Mouse (Mus musculus) embryonic facial prominence, embryonic 13.5 days (tissue): ENCODE data around the gene D430041D05Rik. TPM values are rescaled to one million over a fixed set of nuclear protein-coding genes. Genes with fewer than 3 reads are reported as not detected.

Source experiments
- ATAC-seq: fragments of 200-750 bp; cut with Nextera tagmentation; 2 replicates; pipeline ENCODE4 v1.8.0; 2017; ENCODE audit warnings: low read depth; ENCODE audit not compliant: insufficient number of reproducible peaks, insufficient read depth, low FRiP score, low TSS enrichment
- H3K27ac ChIP-seq: fragments of 300-500 bp; sonication (generic); 2 replicates; pipeline ENCODE4 v1.5.1; 2015; ENCODE audit warnings: moderate library complexity, mild to moderate bottlenecking, inconsistent platforms
- H3K27me3 ChIP-seq: fragments of 300-500 bp; sonication (generic); 2 replicates; pipeline ENCODE4 v1.6.1; 2015; ENCODE audit warnings: mild to moderate bottlenecking, inconsistent platforms
- H3K36me3 ChIP-seq: fragments of 300-500 bp; sonication (generic); 2 replicates; pipeline ENCODE4 v1.6.1; 2015; ENCODE audit warnings: mild to moderate bottlenecking, inconsistent platforms
- H3K4me1 ChIP-seq: fragments of 300-500 bp; sonication (generic); 2 replicates; pipeline ENCODE4 v1.6.1; 2015; ENCODE audit warnings: inconsistent platforms
- H3K4me2 ChIP-seq: fragments of 300-500 bp; sonication (generic); 2 replicates; pipeline ENCODE4 v1.6.1; 2015; ENCODE audit warnings: moderate library complexity, mild to moderate bottlenecking, inconsistent platforms
- H3K4me3 ChIP-seq: fragments of 300-500 bp; sonication (generic); 2 replicates; pipeline ENCODE4 v1.5.1; 2015; ENCODE audit warnings: mild to moderate bottlenecking, inconsistent platforms
- H3K9ac ChIP-seq: fragments of 300-500 bp; sonication (generic); 2 replicates; pipeline ENCODE4 v1.6.1; 2015; ENCODE audit warnings: mild to moderate bottlenecking, inconsistent platforms
- H3K9me3 ChIP-seq: fragments of 300-500 bp; sonication (generic); 2 replicates; pipeline ENCODE4 v1.6.1; 2016; ENCODE audit warnings: inconsistent platforms
- WGBS: fragments of 180-500 bp; shearing (Covaris S2); methylation state at CpG from one replicate; pipeline ENCODE4 v1.1.7; 2015; ENCODE audit warnings: mixed read lengths; 5-methylcytosine and 5-hydroxymethylcytosine counted together
- polyA plus RNA-seq: library from polyadenylated mRNA; unstranded; fragments of >200 nt; fragmentation: Nextera tagmentation; extraction: Ambion mirVana; gene quantifications from 2 replicates; pipeline ENCODE4 v1.2.1, GENCODE M21; 2015

D430041D05Rik gene
- polyA plus RNA-seq, 1 experiment from 2014 or later: 0.80 TPM

DNA sequence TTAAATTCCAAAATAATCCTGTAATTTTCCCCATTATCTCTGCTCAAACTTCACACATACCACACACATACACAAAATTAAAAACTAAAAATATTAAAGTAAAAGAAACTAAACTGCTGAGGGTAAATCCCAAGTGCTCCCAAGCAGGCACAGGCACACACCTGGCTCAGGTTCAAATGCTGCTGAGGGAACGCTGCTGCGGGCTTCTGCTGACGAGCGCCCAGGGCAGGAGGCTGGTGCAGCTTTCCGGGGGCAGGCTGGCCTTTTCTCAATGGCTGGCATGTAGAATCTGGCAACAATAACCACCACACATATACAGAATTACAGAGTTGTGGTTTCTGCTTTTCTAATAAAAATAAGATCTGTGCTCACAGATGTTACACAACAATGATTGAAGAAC is 19.8 kb upstream of the D430041D05Rik start:
- no peak overlapping the region for H3K4me2 ChIP-seq
- no peaks in the 10 kb centered on the region for H3K9me3 ChIP-seq
- no peaks in the 10 kb centered on the region for H3K27me3 ChIP-seq
- ATAC-seq: no peak
- no peak overlapping the region for H3K4me3 ChIP-seq
- H3K27ac ChIP-seq: no peak overlapping the region
- H3K9ac ChIP-seq: no peak overlapping the region
- H3K36me3 ChIP-seq: peaks cover 53% of the 10 kb centered on the region
- no peaks in the 10 kb centered on the region for H3K4me1 ChIP-seq
- WGBS: 68% methylated on average over 5 of the region's 5 CpGs

DNA sequence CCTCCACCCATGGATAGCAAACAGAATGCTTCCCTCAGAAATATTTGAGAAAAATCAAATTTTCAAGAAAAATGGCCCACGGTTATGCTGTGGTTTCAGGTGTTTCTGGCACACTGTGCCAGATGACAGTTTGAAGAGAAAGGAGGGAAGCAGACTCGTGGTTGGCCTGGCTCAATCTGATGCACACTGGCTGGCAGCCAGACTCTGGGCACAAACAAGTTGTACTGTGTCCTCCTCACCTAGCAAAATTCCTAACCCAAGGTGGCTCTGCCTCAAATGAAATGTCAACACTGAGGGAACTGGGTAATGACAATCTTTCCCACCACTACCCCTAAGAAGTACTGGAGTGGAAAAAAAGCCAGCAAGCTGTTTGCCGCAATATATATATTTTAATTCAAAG is 15.3 kb upstream of the D430041D05Rik start:
- no peak overlapping the region for H3K4me2 ChIP-seq
- H3K4me3 ChIP-seq: no peak overlapping the region
- no peaks in the 10 kb centered on the region for H3K9me3 ChIP-seq
- WGBS: 66% methylated on average over 3 of the region's 3 CpGs
- H3K27me3 ChIP-seq: no peaks in the 10 kb centered on the region
- no peak overlapping the region for H3K27ac ChIP-seq
- peaks cover 26% of the 10 kb centered on the region for H3K36me3 ChIP-seq
- H3K4me1 ChIP-seq: no peaks in the 10 kb centered on the region
- no peak for ATAC-seq
- H3K9ac ChIP-seq: no peak overlapping the region

DNA sequence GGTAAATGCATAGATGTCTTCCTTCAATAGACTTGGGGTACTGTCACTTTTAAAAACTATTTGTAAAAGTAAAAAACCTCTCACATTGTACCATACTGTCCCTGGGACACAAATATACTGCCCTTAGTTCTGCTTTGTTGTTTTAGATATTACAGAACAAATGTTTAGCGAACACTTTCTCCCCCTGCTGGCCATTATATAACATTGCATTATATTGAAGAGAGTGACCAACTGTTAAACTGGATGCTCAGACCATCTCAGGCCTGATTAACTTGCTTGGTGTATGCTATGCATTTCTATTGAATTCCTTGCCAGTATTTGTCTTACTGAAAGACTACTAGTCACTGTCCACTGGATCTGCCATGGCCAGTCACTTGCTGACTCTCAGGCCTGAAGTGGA is 11.4 kb upstream of the D430041D05Rik start:
- H3K27me3 ChIP-seq: no peaks in the 10 kb centered on the region
- WGBS: 9% methylated on average over 1 of the region's 1 CpGs
- ATAC-seq: no peak
- no peak overlapping the region for H3K4me3 ChIP-seq
- no peak overlapping the region for H3K4me2 ChIP-seq
- no peak overlapping the region for H3K9ac ChIP-seq
- H3K27ac ChIP-seq: no peak overlapping the region
- peaks cover 6% of the 10 kb centered on the region; the same call in 1 of the 2 replicates for H3K36me3 ChIP-seq
- no peaks in the 10 kb centered on the region for H3K9me3 ChIP-seq
- H3K4me1 ChIP-seq: no peaks in the 10 kb centered on the region

DNA sequence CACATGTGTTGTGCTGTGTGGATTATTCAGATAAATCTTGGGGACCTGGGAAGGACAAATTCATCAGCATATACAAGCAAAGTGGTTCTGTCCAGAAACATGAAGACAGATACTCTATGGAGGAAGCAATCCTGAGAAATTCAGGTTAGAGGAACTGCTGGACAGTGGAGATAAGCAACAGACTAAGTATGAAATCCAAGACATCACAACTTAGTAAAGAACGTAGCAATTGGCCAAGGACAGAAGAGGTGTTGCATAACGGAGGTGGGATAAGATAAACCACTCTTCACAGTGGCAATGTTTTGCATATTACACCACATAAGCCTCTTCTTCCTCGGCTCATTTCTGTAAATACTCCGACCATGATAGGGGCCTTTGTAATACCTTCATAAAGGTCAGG is 10.0 kb upstream of the D430041D05Rik start:
- no peak for ATAC-seq

DNA sequence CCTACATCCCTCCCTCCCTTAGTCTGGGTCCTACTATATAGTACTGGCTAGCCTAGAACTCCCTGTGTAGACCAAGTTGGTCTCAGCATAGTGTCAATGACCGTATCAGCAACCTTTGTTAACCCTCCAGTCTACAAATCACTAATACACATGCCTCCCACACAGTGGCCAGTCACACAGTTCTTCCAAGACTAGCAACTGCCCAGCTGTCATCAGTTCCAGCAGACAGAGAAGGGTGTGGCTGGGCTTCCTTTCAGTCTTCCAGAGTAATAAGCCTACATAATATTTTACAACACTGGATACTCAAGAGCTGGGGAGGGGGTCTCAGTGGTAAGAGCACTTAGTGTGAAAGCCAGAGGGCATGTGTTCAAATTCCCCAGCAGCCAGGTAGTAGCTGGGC is 9.2 kb upstream of the D430041D05Rik start:
- whole genome bisulfite sequencing: 95% methylated on average over 1 of the region's 1 CpGs
- no peaks in the 10 kb centered on the region for H3K4me1 ChIP-seq
- H3K27me3 ChIP-seq: 0 out of 2 replicates have a peak, but pooled peaks cover 5% of the 10 kb centered on the region

More for the DNA sequence above, 10.0 kb upstream of the D430041D05Rik start:
- Histone ChIP-seq H3K9ac (no peak overlapping the region), H3K4me1 (no peaks in the 10 kb centered on the region), H3K27ac (no peak overlapping the region), H3K9me3 (no peaks in the 10 kb centered on the region), H3K27me3 (0 out of 2 replicates have a peak, but pooled peaks cover under 1% of the 10 kb centered on the region), H3K4me3 (no peak overlapping the region), H3K36me3 (peaks cover 4% of the 10 kb centered on the region; the same call in 1 of the 2 replicates), H3K4me2 (no peak overlapping the region)
- 88% methylated on average over 4 of the region's 4 CpGs for WGBS

DNA sequence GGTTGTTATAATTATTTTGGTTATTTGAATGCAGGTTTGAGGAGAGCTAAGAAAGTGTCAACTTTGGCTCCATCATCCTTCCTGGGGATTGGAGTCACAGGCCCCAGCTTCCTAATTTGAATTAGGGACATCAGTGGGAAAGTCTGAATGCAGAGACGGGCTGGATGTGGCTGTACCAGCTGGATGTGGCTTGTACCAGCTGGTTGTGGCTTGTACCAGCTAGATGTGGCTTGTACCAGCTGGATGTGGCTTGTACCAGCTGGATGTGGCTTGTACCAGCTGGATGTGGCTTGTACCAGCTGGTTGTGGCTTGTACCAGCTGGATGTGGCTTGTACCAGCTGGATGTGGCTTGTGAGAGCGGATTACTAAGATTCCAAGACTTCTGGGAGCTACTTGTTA is 8.6 kb upstream of the D430041D05Rik start:
- Histone ChIP-seq H3K9me3 (no peaks in the 10 kb centered on the region), H3K36me3 (no peaks in the 10 kb centered on the region), H3K4me2 (no peak overlapping the region), H3K27ac (no peak overlapping the region), H3K4me3 (no peak overlapping the region), H3K27me3 (0 out of 2 replicates have a peak, but pooled peaks cover 5% of the 10 kb centered on the region), H3K4me1 (no peaks in the 10 kb centered on the region), H3K9ac (no peak overlapping the region)
- no peak for ATAC-seq
- 69% methylated on average over 2 of the region's 2 CpGs for WGBS

More for the DNA sequence above, 9.2 kb upstream of the D430041D05Rik start:
- no peaks in the 10 kb centered on the region for H3K9me3 ChIP-seq
- peaks cover 2% of the 10 kb centered on the region; the same call in 1 of the 2 replicates for H3K36me3 ChIP-seq
- H3K27ac ChIP-seq: no peak overlapping the region
- no peak overlapping the region for H3K9ac ChIP-seq
- no peak for ATAC-seq
- no peak overlapping the region for H3K4me3 ChIP-seq
- H3K4me2 ChIP-seq: no peak overlapping the region

DNA sequence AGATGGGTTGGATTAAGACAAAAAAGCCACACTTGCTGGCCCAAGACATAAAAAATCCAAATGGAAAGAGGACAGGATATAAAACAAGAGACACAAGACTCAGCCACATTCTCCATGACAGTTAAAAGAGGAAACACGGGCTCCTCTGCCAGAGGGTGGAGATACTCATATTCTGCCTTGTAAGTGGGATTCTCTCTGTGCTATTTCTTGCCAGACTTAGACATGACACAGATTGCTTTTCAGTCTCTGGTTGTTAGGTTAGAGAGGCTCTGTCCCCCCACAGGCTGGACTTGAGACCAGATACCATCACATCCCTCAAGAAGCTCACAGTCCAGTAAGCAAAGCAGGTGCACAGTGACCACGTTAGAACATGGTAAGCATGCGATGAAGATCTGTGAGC is 2.2 kb upstream of the D430041D05Rik start:
- H3K27ac ChIP-seq: no peak overlapping the region
- no peak for ATAC-seq
- 75% methylated on average over 3 of the region's 3 CpGs for WGBS
- peaks cover 64% of the 10 kb centered on the region for H3K27me3 ChIP-seq
- H3K36me3 ChIP-seq: no peaks in the 10 kb centered on the region
- no peaks in the 10 kb centered on the region for H3K9me3 ChIP-seq
- no peak overlapping the region for H3K4me3 ChIP-seq
- H3K4me2 ChIP-seq: no peak overlapping the region
- H3K4me1 ChIP-seq: peaks cover 18% of the 10 kb centered on the region
- H3K9ac ChIP-seq: no peak overlapping the region

DNA sequence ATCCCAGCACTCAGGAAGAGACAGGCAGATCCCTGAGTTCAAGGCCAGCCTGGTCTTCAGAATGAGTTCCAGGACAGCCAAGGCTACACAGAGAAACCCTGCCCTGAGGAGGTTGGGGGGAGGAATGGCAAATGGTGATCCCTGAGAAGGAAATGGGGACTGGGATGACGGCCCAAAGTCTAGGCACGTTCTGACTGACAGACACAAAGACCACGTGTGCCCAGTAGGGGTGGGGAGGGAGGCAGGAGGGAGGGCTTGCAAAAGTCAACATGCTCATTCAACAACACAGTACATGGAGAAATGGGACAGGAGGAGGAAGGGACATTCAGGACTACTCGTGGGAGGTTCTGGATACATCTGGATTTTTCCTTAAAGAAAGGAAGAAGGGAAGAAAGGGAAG is 1.7 kb upstream of the D430041D05Rik start:
- Histone ChIP-seq H3K4me1 (peaks cover 18% of the 10 kb centered on the region), H3K27ac (no peak overlapping the region), H3K4me3 (no peak overlapping the region), H3K4me2 (no peak overlapping the region), H3K27me3 (peaks cover 69% of the 10 kb centered on the region), H3K36me3 (no peaks in the 10 kb centered on the region), H3K9ac (no peak overlapping the region), H3K9me3 (no peaks in the 10 kb centered on the region)
- 41% methylated on average over 4 of the region's 4 CpGs for WGBS
- ATAC-seq: no peak

DNA sequence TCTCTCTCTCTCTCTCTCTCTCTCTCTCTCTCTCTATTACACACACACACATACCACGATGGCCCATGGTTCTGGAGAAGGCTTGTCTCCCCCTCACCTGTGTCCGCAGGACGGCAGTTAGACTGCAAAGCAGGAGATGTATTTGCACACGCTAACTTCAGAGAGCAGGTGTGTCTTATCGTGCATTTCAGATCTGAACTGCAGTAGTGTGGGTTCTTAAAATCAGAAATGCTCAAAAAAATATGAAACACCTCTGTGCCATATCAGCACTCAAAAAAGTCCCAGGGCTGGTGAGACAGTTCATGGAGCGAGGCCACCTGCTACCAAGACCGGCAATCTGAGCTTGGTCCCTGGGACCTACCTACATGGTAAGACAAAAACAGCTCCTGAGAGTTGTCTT is 993 bp upstream of the D430041D05Rik start:
- WGBS: 87% methylated on average over 7 of the region's 7 CpGs
- no peak overlapping the region for H3K4me3 ChIP-seq
- peaks cover 76% of the 10 kb centered on the region for H3K27me3 ChIP-seq
- no peak for ATAC-seq
- no peaks in the 10 kb centered on the region for H3K9me3 ChIP-seq
- no peaks in the 10 kb centered on the region for H3K36me3 ChIP-seq
- H3K4me1 ChIP-seq: peaks cover 18% of the 10 kb centered on the region
- no peak overlapping the region for H3K27ac ChIP-seq
- H3K4me2 ChIP-seq: no peak overlapping the region
- H3K9ac ChIP-seq: no peak overlapping the region

DNA sequence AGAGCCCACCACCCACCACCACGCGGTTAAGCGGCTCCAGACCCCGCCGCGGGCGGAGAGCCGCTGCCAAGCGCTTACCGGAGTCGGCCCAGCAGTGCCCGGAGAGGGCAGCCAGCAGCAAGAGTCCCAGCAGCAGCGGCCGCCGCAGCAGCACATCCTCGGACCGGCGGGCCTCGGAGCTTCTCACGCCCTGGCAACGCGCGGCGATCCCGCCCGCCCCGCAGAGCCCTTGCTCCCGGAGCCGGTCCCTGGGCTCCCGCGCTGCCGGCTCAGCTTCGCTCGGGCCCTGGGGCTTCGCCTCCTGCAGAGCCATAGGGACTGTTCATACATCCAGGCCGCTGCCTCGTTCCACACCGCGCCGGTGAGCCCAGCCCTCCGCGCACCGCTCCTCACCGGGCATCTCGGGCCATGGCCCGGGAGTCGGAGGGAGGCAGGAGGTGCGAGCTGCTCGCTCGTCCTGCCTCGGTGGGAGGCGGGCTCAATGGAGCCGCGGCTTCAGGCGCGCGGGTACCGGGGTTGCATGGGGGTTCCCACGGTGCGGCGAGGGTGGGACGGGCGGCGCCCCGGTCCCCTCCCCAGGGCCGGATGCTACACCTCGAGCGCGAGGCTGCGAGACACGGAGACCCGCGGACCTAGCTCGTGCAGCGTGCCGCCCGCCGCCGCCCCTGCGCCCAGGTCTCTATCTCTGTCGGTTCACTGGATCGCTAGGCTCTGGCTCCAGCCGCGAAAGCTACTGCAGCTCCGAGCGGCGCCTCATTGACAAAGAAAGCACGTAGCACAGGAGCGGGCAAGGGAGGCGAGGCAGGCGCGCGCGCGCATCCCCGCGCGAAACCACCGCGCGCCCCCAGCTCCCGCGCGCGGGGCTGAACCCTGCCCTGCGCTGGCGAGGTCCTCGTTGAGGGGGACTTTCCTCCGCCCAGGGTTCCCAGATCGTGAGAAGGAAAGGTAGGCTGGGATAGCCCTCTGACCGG is 677 bp downstream of the D430041D05Rik start:
- Histone ChIP-seq H3K36me3 (no peaks in the 10 kb centered on the region), H3K4me3 (peak overlapping the region; percentile 67), H3K27me3 (peaks cover 77% of the 10 kb centered on the region), H3K4me2 (peak overlapping the region; percentile 100), H3K27ac (no peak overlapping the region), H3K9ac (peak overlapping the region; percentile 72), H3K9me3 (no peaks in the 10 kb centered on the region), H3K4me1 (peaks cover 18% of the 10 kb centered on the region)
- WGBS: under 1% methylated on average over 111 of the region's 111 CpGs
- ATAC-seq: peak; percentile 60

DNA sequence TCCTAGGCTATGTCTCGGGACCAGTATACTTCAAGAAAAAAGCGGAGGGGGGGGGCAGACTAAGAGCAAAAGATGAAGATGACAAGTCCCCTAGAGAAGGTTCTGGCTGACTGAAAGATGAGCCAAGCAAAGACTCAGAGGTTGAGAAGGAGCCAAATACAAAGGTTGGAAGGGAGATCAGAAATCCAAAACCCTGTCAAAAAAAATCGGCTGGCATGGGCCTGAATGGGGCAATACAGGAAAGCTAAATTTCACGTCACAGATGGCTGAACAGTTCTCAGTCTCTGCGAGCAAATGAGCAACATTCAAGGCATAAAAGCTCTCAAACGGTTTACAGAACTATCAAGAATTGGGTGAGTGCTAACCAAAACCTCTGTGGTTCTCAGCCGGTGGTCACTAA is 2.5 kb downstream of the D430041D05Rik start:
- Histone ChIP-seq H3K9ac (no peak overlapping the region), H3K36me3 (no peaks in the 10 kb centered on the region), H3K9me3 (no peaks in the 10 kb centered on the region), H3K4me2 (no peak overlapping the region), H3K4me1 (peaks cover 18% of the 10 kb centered on the region), H3K27ac (no peak overlapping the region), H3K27me3 (peaks cover 71% of the 10 kb centered on the region), H3K4me3 (no peak overlapping the region)
- WGBS: 61% methylated on average over 7 of the region's 7 CpGs
- ATAC-seq: no peak

DNA sequence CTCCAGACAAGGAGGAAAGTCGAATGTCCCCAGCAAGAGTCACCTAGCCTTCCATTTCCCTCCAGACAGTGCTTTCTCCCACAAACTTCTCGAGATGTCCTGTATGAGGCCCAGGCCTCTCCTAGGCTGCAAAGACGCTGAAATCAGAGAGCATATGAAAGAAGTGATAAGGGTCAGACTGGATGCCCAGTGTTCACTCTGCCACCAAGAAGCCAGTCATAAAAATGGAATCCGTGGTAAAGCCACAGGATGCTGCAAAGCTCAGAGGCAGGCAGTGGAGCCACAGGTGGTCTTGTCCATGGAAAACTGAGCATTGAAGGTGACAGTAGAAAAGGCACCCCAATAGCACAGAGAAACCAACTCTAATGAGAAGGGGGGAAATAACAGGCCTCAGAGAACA is 2.9 kb downstream of the D430041D05Rik start:
- WGBS: 65% methylated on average over 4 of the region's 4 CpGs
- H3K4me3 ChIP-seq: no peak overlapping the region
- no peak overlapping the region for H3K4me2 ChIP-seq
- H3K36me3 ChIP-seq: no peaks in the 10 kb centered on the region
- no peak overlapping the region for H3K27ac ChIP-seq
- peaks cover 67% of the 10 kb centered on the region for H3K27me3 ChIP-seq
- H3K9ac ChIP-seq: no peak overlapping the region
- peaks cover 18% of the 10 kb centered on the region for H3K4me1 ChIP-seq
- ATAC-seq: no peak
- H3K9me3 ChIP-seq: no peaks in the 10 kb centered on the region
